Mouse (Mus musculus): ENCODE data around the gene Sin3a. TPM values are rescaled to one million over a fixed set of nuclear protein-coding genes. Genes with fewer than 3 reads are reported as not detected.

Gene Sin3a
- polyA plus RNA-seq, 1 experiment = 29.2 TPM

GRCm38 (mm10) chr9:57139571-57139970 is 67.7 kb downstream of the Sin3a start:
- no peaks in the 10 kb centered on the region for H3K4me1 ChIP-seq (ENCODE audit: control insufficient read depth, insufficient read depth, low read length)
- H3K27ac ChIP-seq (ENCODE audit: control insufficient read depth, insufficient read depth, low read depth, low read length, poor library complexity) = no peak overlapping the region
- TF ChIP-seq POLR2A (IDR thresholded peaks at IDR 0.05; ENCODE audit: borderline replicate concordance, control insufficient read depth, low read depth, low read length) (no peak), CTCF (IDR thresholded peaks at IDR 0.05; ENCODE audit: control insufficient read depth, insufficient read depth, low read length) (no peak)
- WGBS = 90% methylated on average over 5 of the region's 5 CpGs
- H3K4me3 ChIP-seq (replicated peaks; ENCODE audit: control insufficient read depth, low read depth, low read length) = no peak overlapping the region

DNA sequence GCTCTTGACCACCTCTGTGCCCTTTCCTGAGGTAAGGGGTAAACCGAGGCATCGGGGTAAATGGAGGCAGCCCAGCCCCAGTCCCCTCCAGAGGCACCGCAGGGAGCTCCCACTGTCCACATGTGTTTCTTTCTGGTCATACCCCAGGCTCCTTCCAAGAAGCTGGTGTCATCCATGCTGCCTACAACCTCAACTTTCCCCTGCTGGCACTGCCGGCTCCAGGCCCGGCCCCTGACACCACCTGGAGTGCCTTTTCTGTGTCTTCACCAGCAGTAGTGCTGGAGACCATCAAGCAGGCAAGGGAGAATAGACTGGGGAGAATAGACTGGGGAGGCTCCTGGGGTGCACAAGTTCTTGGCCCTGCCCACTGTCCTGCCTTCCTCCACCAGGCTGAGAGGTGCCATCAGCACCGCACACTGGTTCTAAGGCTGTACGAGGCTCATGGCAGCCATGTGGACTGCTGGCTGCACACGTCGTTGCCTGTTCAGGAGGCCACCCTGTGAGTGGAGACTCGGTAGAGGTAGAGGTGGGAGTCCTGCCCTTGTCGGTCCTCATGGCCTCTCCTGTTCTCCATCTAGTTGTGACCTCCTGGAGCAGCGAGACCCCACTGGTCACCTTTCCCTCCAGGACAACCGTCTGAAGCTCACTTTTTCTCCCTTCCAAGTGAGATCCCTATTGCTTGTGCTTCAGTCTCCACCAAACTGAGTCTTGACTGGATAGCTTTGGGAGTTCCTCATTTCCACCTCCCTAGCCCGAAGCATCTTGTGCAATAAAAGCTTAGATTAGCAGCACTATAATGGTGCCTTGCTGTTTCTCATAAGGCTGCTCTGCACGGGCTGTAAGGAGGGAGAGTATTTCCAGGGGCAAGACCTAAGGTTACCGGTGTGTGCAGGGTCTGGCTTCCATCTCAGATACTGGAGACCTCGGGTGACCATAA is 69.8 kb downstream of the Sin3a start:
- 78% methylated on average over 17 of the region's 17 CpGs for WGBS
- Histone ChIP-seq H3K4me3 (replicated peaks; ENCODE audit: control insufficient read depth, low read depth, low read length) (no peak overlapping the region), H3K4me1 (ENCODE audit: control insufficient read depth, insufficient read depth, low read length) (no peaks in the 10 kb centered on the region), H3K27ac (ENCODE audit: control insufficient read depth, insufficient read depth, low read depth, low read length, poor library complexity) (no peak overlapping the region)
- TF ChIP-seq CTCF (IDR thresholded peaks at IDR 0.05; ENCODE audit: control insufficient read depth, insufficient read depth, low read length) = no peak
- no peak for TF ChIP-seq POLR2A (IDR thresholded peaks at IDR 0.05; ENCODE audit: borderline replicate concordance, control insufficient read depth, low read depth, low read length)

DNA sequence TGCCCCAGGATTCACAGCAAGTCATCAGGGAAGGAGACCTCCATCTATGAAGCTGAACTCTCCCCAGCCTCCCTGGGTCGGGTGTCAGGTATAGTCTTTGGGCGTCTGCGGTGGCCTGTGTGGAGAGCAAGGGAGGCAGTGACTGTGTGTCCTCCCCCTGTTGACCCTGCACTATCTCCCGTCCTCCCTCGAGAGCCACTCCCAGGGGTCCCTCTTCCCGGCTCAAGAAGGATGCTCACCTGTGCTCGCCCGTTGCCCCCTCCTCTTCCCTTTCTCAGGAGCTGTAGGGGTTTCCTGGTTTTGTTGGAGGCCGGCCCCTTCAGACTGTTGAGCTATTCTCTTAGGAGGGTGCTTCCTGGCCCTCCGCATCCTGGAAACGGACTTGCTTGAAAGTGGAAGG is 71.4 kb downstream of the Sin3a start:
- Histone ChIP-seq H3K4me3 (replicated peaks; ENCODE audit: control insufficient read depth, low read depth, low read length) (no peak overlapping the region), H3K27ac (ENCODE audit: control insufficient read depth, insufficient read depth, low read depth, low read length, poor library complexity) (no peak overlapping the region), H3K4me1 (ENCODE audit: control insufficient read depth, insufficient read depth, low read length) (no peaks in the 10 kb centered on the region; the same call in 1 of the 2 replicates)
- TF ChIP-seq POLR2A (IDR thresholded peaks at IDR 0.05; ENCODE audit: borderline replicate concordance, control insufficient read depth, low read depth, low read length) = no peak
- no peak for TF ChIP-seq CTCF (IDR thresholded peaks at IDR 0.05; ENCODE audit: control insufficient read depth, insufficient read depth, low read length)
- WGBS = 88% methylated on average over 11 of the region's 11 CpGs

- no peak overlapping the region for H3K4me3 ChIP-seq (replicated peaks; ENCODE audit: control insufficient read depth, low read depth, low read length)
- no peak overlapping the region for H3K27ac ChIP-seq (ENCODE audit: control insufficient read depth, insufficient read depth, low read depth, low read length, poor library complexity)
- no peaks in the 10 kb centered on the region; the same call in 1 of the 2 replicates for H3K4me1 ChIP-seq (ENCODE audit: control insufficient read depth, insufficient read depth, low read length)
- TF ChIP-seq POLR2A (IDR thresholded peaks at IDR 0.05; ENCODE audit: borderline replicate concordance, control insufficient read depth, low read depth, low read length) (no peak), CTCF (IDR thresholded peaks at IDR 0.05; ENCODE audit: control insufficient read depth, insufficient read depth, low read length) (no peak)
- WGBS = 94% methylated on average over 8 of the region's 8 CpGs
These were observed 73.0 kb downstream of the Sin3a start for GRCm38 (mm10) chr9:57144830-57145229.

GRCm38 (mm10) chr9:57146451-57147066 is 74.7 kb downstream of the Sin3a start:
- TF ChIP-seq CTCF (IDR thresholded peaks at IDR 0.05; ENCODE audit: control insufficient read depth, insufficient read depth, low read length) = no peak
- no peak for TF ChIP-seq POLR2A (IDR thresholded peaks at IDR 0.05; ENCODE audit: borderline replicate concordance, control insufficient read depth, low read depth, low read length)
- H3K4me3 ChIP-seq (replicated peaks; ENCODE audit: control insufficient read depth, low read depth, low read length) = no peak overlapping the region
- no peak overlapping the region for H3K27ac ChIP-seq (ENCODE audit: control insufficient read depth, insufficient read depth, low read depth, low read length, poor library complexity)
- no peaks in the 10 kb centered on the region; the same call in 1 of the 2 replicates for H3K4me1 ChIP-seq (ENCODE audit: control insufficient read depth, insufficient read depth, low read length)
- WGBS = 86% methylated on average over 17 of the region's 17 CpGs

- H3K27ac ChIP-seq (ENCODE audit: control insufficient read depth, insufficient read depth, low read depth, low read length, poor library complexity) = peak overlapping the region; percentile 81
- H3K4me1 ChIP-seq (ENCODE audit: control insufficient read depth, insufficient read depth, low read length) = no peaks in the 10 kb centered on the region; the same call in 1 of the 2 replicates
- no peak for TF ChIP-seq POLR2A (IDR thresholded peaks at IDR 0.05; ENCODE audit: borderline replicate concordance, control insufficient read depth, low read depth, low read length)
- WGBS = 9% methylated on average over 19 of the region's 19 CpGs
- peak overlapping the region; percentile 70 for H3K4me3 ChIP-seq (replicated peaks; ENCODE audit: control insufficient read depth, low read depth, low read length)
These were observed 75.6 kb downstream of the Sin3a start for GRCm38 (mm10) chr9:57147205-57148143.

GRCm38 (mm10) chr9:57148144-57148878 is 76.5 kb downstream of the Sin3a start, which contains the start of gene Neil1:
TSS of gene Neil1 (minus strand) at chr9:57148305.
- under 1% methylated on average over 27 of the region's 27 CpGs for WGBS
- peak within 1 kb of the TSS; percentile 70 for H3K4me3 ChIP-seq (replicated peaks; ENCODE audit: control insufficient read depth, low read depth, low read length)
- H3K4me1 ChIP-seq (ENCODE audit: control insufficient read depth, insufficient read depth, low read length) = no peaks in the 10 kb centered on the region; the same call in 1 of the 2 replicates
- peak within 1 kb of the TSS; percentile 81 for H3K27ac ChIP-seq (ENCODE audit: control insufficient read depth, insufficient read depth, low read depth, low read length, poor library complexity)
- TF ChIP-seq CTCF (IDR thresholded peaks at IDR 0.05; ENCODE audit: control insufficient read depth, insufficient read depth, low read length) = 0 out of 2 replicates have a peak, but pooled peaks have one; percentile 12
- peak; percentile 82 for TF ChIP-seq POLR2A (IDR thresholded peaks at IDR 0.05; ENCODE audit: borderline replicate concordance, control insufficient read depth, low read depth, low read length)

Measured in bone marrow, adult 2 months (tissue).